Mouse (Mus musculus): Measurements from ENCODE around the gene Slc3a2. TPM values are rescaled to one million over a fixed set of nuclear protein-coding genes. Genes with fewer than 3 reads are reported as not detected.
"Not testable (repeated sequence)": the region's sequence is repeated elsewhere in the genome, so short reads cannot be mapped to it uniquely, and the experiment has no call there.

The Slc3a2 gene
- polyA plus RNA-seq, 1 experiment from 2014 or later: 155 TPM

- Histone ChIP-seq H3K9me3 (no peaks in the 10 kb centered on the region), H3K27ac (replicated peaks) (peak overlapping the region; percentile 94), H3K9ac (peak overlapping the region; percentile 88), H3K4me2 (peak overlapping the region; percentile 80), H3K36me3 (peaks cover 78% of the 10 kb centered on the region), H3K4me1 (replicated peaks) (peaks cover 24% of the 10 kb centered on the region), H3K4me3 (peak overlapping the region; percentile 72), H3K27me3 (no peaks in the 10 kb centered on the region)
- ATAC-seq (ENCODE audit: low read depth): no peak
- WGBS: 20% methylated on average over 14 of the region's 14 CpGs
Observed at GRCm38 (mm10) chr19:8742176-8742575, 19.0 kb upstream of the Slc3a2 start.

- Histone ChIP-seq H3K9me3 (no peaks in the 10 kb centered on the region), H3K27ac (replicated peaks) (peak within 1 kb of the TSS; percentile 94), H3K27me3 (no peaks in the 10 kb centered on the region), H3K9ac (peak within 1 kb of the TSS; percentile 88), H3K4me1 (replicated peaks) (peaks cover 32% of the 10 kb centered on the region), H3K4me2 (peak within 1 kb of the TSS; percentile 80), H3K4me3 (peak within 1 kb of the TSS; percentile 72), H3K36me3 (peaks cover 69% of the 10 kb centered on the region)
- WGBS: under 1% methylated on average over 36 of the region's 36 CpGs
- ATAC-seq (ENCODE audit: low read depth): peak; percentile 98
Observed at GRCm38 (mm10) chr19:8741243-8741869, 18.2 kb upstream of the Slc3a2 start, which contains the start of gene Stx5a. Stx5a (plus strand) TSS chr19:8741413.

GRCm38 (mm10) chr19:8740603-8741002 is 17.4 kb upstream of the Slc3a2 start, which contains the start of gene 1700092M07Rik:
1700092M07Rik (plus strand) TSS chr19:8740718.
- Histone ChIP-seq H3K4me3 (peak within 1 kb of the TSS; percentile 72), H3K36me3 (peaks cover 62% of the 10 kb centered on the region), H3K4me1 (replicated peaks) (peaks cover 36% of the 10 kb centered on the region), H3K4me2 (peak within 1 kb of the TSS; percentile 80), H3K27me3 (no peaks in the 10 kb centered on the region), H3K9me3 (no peaks in the 10 kb centered on the region), H3K9ac (peak within 1 kb of the TSS; percentile 68), H3K27ac (replicated peaks) (peak within 1 kb of the TSS; percentile 94)
- WGBS: 70% methylated on average over 14 of the region's 14 CpGs
- peak; percentile 1; the same call in 1 of the 2 replicates for ATAC-seq (ENCODE audit: low read depth)

- no peak for ATAC-seq (ENCODE audit: low read depth)
- H3K27ac ChIP-seq (replicated peaks): no peak overlapping the region
- 0 out of 2 replicates have a peak overlapping the region, but pooled peaks have one; percentile 6 for H3K4me3 ChIP-seq
- no peaks in the 10 kb centered on the region for H3K27me3 ChIP-seq
- H3K4me2 ChIP-seq: no peak overlapping the region
- peaks cover 43% of the 10 kb centered on the region for H3K4me1 ChIP-seq (replicated peaks)
- H3K36me3 ChIP-seq: peaks cover 52% of the 10 kb centered on the region
- WGBS: 93% methylated on average over 6 of the region's 6 CpGs
- no peaks in the 10 kb centered on the region for H3K9me3 ChIP-seq
- no peak overlapping the region; the same call in 1 of the 2 replicates for H3K9ac ChIP-seq
Observed at GRCm38 (mm10) chr19:8739646-8740045, 16.5 kb upstream of the Slc3a2 start.

- Histone ChIP-seq H3K27me3 (no peaks in the 10 kb centered on the region), H3K4me1 (replicated peaks) (peaks cover 43% of the 10 kb centered on the region), H3K4me2 (no peak overlapping the region), H3K9ac (no peak overlapping the region), H3K9me3 (no peaks in the 10 kb centered on the region), H3K36me3 (peaks cover 45% of the 10 kb centered on the region), H3K4me3 (no peak overlapping the region), H3K27ac (replicated peaks) (no peak overlapping the region)
- WGBS: 91% methylated on average over 7 of the region's 7 CpGs
- ATAC-seq (ENCODE audit: low read depth): no peak
Observed at GRCm38 (mm10) chr19:8738911-8739310, 15.7 kb upstream of the Slc3a2 start.

GRCm38 (mm10) chr19:8736160-8736467 is 12.9 kb upstream of the Slc3a2 start:
- Histone ChIP-seq H3K4me3 (peak overlapping the region; percentile 91), H3K27ac (replicated peaks) (peak overlapping the region; percentile 83), H3K4me1 (replicated peaks) (peaks cover 29% of the 10 kb centered on the region), H3K9ac (peak overlapping the region; percentile 87), H3K36me3 (peaks cover 32% of the 10 kb centered on the region), H3K9me3 (no peaks in the 10 kb centered on the region), H3K27me3 (no peaks in the 10 kb centered on the region), H3K4me2 (peak overlapping the region; percentile 81)
- 2% methylated on average over 11 of the region's 11 CpGs for WGBS
- no peak; the same call in 1 of the 2 replicates for ATAC-seq (ENCODE audit: low read depth)

- under 1% methylated on average over 32 of the region's 32 CpGs for WGBS
- peak; percentile 94 for ATAC-seq (ENCODE audit: low read depth)
Observed at GRCm38 (mm10) chr19:8735389-8736159, 12.4 kb upstream of the Slc3a2 start, which contains the start of gene Wdr74. Wdr74 (plus strand) TSS chr19:8735827.

GRCm38 (mm10) chr19:8734334-8734733 is 11.2 kb upstream of the Slc3a2 start:
- Histone ChIP-seq H3K9ac (no peak overlapping the region), H3K36me3 (peaks cover 18% of the 10 kb centered on the region), H3K9me3 (no peaks in the 10 kb centered on the region), H3K4me2 (no peak overlapping the region), H3K27me3 (no peaks in the 10 kb centered on the region), H3K4me1 (replicated peaks) (peaks cover 19% of the 10 kb centered on the region), H3K27ac (replicated peaks) (no peak overlapping the region), H3K4me3 (no peak overlapping the region)
- ATAC-seq (ENCODE audit: low read depth): no peak
- 78% methylated on average over 3 of the region's 3 CpGs for WGBS

More at GRCm38 (mm10) chr19:8735389-8736159, 12.4 kb upstream of the Slc3a2 start, which contains the start of gene Wdr74:
- Histone ChIP-seq H3K4me1 (replicated peaks) (peaks cover 25% of the 10 kb centered on the region), H3K9me3 (no peaks in the 10 kb centered on the region), H3K27ac (replicated peaks) (peak within 1 kb of the TSS; percentile 83), H3K4me2 (peak within 1 kb of the TSS; percentile 81), H3K4me3 (peak within 1 kb of the TSS; percentile 91), H3K36me3 (peaks cover 31% of the 10 kb centered on the region), H3K9ac (peak within 1 kb of the TSS; percentile 87), H3K27me3 (no peaks in the 10 kb centered on the region)

GRCm38 (mm10) chr19:8728335-8729099 is 5.3 kb upstream of the Slc3a2 start:
- H3K9ac ChIP-seq; H3K27ac ChIP-seq (replicated peaks); H3K27me3 ChIP-seq; ATAC-seq (ENCODE audit: low read depth); H3K4me3 ChIP-seq; H3K4me2 ChIP-seq; H3K9me3 ChIP-seq: not testable (repeated sequence)
- H3K36me3 ChIP-seq: peaks cover 30% of the 10 kb centered on the region
- WGBS: 43% methylated on average over 3 of the region's 3 CpGs
- H3K4me1 ChIP-seq (replicated peaks): peaks cover 29% of the 10 kb centered on the region

GRCm38 (mm10) chr19:8727495-8728114 is 4.4 kb upstream of the Slc3a2 start:
- Histone ChIP-seq H3K36me3 (peaks cover 30% of the 10 kb centered on the region), H3K27me3 (no peaks in the 10 kb centered on the region)
- ATAC-seq (ENCODE audit: low read depth): no peak

GRCm38 (mm10) chr19:8726609-8727390 is 3.6 kb upstream of the Slc3a2 start:
- WGBS: 13% methylated on average over 3 of the region's 3 CpGs
- no peak overlapping the region for H3K9ac ChIP-seq
- H3K4me2 ChIP-seq: no peak overlapping the region
- no peaks in the 10 kb centered on the region for H3K27me3 ChIP-seq
- peaks cover 36% of the 10 kb centered on the region for H3K4me1 ChIP-seq (replicated peaks)
- no peak for ATAC-seq (ENCODE audit: low read depth)
- no peaks in the 10 kb centered on the region for H3K9me3 ChIP-seq
- no peak overlapping the region for H3K4me3 ChIP-seq
- peaks cover 30% of the 10 kb centered on the region for H3K36me3 ChIP-seq
- H3K27ac ChIP-seq (replicated peaks): no peak overlapping the region

More at GRCm38 (mm10) chr19:8727495-8728114, 4.4 kb upstream of the Slc3a2 start:
- H3K9me3 ChIP-seq: no peaks in the 10 kb centered on the region
- peaks cover 29% of the 10 kb centered on the region for H3K4me1 ChIP-seq (replicated peaks)
- 28% methylated on average over 5 of the region's 5 CpGs for WGBS
- H3K27ac ChIP-seq (replicated peaks): no peak overlapping the region
- H3K4me2 ChIP-seq: no peak overlapping the region
- no peak overlapping the region for H3K9ac ChIP-seq
- no peak overlapping the region for H3K4me3 ChIP-seq
